Mouse (Mus musculus) forebrain, embryonic 16.5 days (tissue): ENCODE results near the gene Psmb3. TPM values are rescaled to one million over a fixed set of nuclear protein-coding genes. Genes with fewer than 3 reads are reported as not detected.

ENCODE experiments used
- ATAC-seq: fragments of 200-750 bp; cut with Nextera tagmentation; 2 replicates; pipeline ENCODE4 v1.8.0; 2017; ENCODE audit warnings: mild to moderate bottlenecking, moderate library complexity
- H3K27ac ChIP-seq: fragments of 300-500 bp; sonication (generic); 2 replicates; pipeline ENCODE4 v1.5.1; 2014; ENCODE audit warnings: low read length, control low read depth
- H3K27me3 ChIP-seq: fragments of 300-500 bp; sonication (generic); replicated peaks from 2 replicates; pipeline ENCODE4 v1.6.1; 2014; ENCODE audit warnings: low read length; ENCODE audit not compliant: control insufficient read depth, insufficient read depth
- H3K36me3 ChIP-seq: fragments of 300-500 bp; sonication (generic); 2 replicates; pipeline ENCODE4 v1.6.1; 2014; ENCODE audit not compliant: control insufficient read depth, insufficient read depth
- H3K4me1 ChIP-seq: fragments of 300-500 bp; sonication (generic); replicated peaks from 2 replicates; pipeline ENCODE4 v1.6.1; 2014; ENCODE audit warnings: low read length; ENCODE audit not compliant: control insufficient read depth, insufficient read depth
- H3K4me2 ChIP-seq: fragments of 300-500 bp; sonication (generic); 2 replicates; pipeline ENCODE4 v1.6.1; 2014; ENCODE audit warnings: mild to moderate bottlenecking, low read length, control low read depth
- H3K4me3 ChIP-seq: fragments of 300-500 bp; sonication (generic); replicated peaks from 2 replicates; pipeline ENCODE4 v1.5.1; 2014; ENCODE audit warnings: mild to moderate bottlenecking, low read length, control low read depth
- H3K9ac ChIP-seq: fragments of 300-500 bp; sonication (generic); replicated peaks from 2 replicates; pipeline ENCODE4 v1.6.1; 2014; ENCODE audit warnings: low read depth, low read length, control low read depth
- H3K9me3 ChIP-seq: fragments of 300-500 bp; sonication (generic); 2 replicates; pipeline ENCODE4 v1.6.1; 2016; ENCODE audit warnings: low read length; ENCODE audit not compliant: control insufficient read depth
- WGBS: fragments of 180-500 bp; shearing (Covaris S2); extraction: QIAGEN DNeasy Blood & Tissue Kit; methylation state at CpG from one replicate; pipeline ENCODE4 v1.1.7; 2014; 5-methylcytosine and 5-hydroxymethylcytosine counted together
- polyA plus RNA-seq: library from polyadenylated mRNA; unstranded; fragments of >200 nt; fragmentation: Nextera tagmentation; extraction: Ambion mirVana; gene quantifications from 2 replicates; pipeline ENCODE4 v1.2.1, GENCODE M21; 2015

The Psmb3 gene
- polyA plus RNA-seq, 1 experiment from 2014 or later: 431 TPM

- WGBS: 94% methylated on average over 15 of the region's 15 CpGs
- H3K36me3 ChIP-seq: peaks cover 19% of the 10 kb centered on the region
- ATAC-seq: no peak
Measured at GRCm38 (mm10) chr11:97712286-97712685, 9.1 kb downstream of the Psmb3 start.

DNA sequence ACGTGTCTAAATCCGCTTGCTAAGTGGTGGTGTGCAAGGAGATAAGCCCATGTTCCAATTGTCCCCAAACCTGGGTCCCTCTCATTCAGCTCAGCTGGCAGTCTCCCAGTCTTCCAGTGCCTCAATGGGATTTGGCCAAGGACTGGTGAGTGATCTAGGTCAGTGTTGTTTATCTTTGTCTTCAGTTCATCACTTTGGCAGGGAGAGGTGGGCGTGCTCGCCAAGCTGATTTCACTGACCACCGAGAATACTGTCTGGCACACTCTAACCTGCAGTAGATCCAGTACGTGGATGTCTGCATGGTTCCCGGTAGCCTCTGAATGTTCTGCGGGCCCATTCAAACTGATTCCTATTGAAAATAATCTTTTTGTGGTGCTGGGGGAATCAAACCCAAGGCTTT is 10.7 kb downstream of the Psmb3 start:
- Histone ChIP-seq H3K27ac (no peak overlapping the region), H3K9ac (no peak overlapping the region), H3K9me3 (no peaks in the 10 kb centered on the region), H3K4me1 (no peaks in the 10 kb centered on the region), H3K27me3 (no peaks in the 10 kb centered on the region), H3K4me2 (no peak overlapping the region), H3K36me3 (peaks cover 13% of the 10 kb centered on the region), H3K4me3 (no peak overlapping the region)
- WGBS: 86% methylated on average over 8 of the region's 8 CpGs
- no peak for ATAC-seq

More at GRCm38 (mm10) chr11:97712286-97712685, 9.1 kb downstream of the Psmb3 start:
- Histone ChIP-seq H3K4me1 (no peaks in the 10 kb centered on the region), H3K9ac (no peak overlapping the region), H3K27ac (no peak overlapping the region), H3K4me2 (no peak overlapping the region), H3K9me3 (no peaks in the 10 kb centered on the region), H3K27me3 (no peaks in the 10 kb centered on the region), H3K4me3 (no peak overlapping the region)

- Histone ChIP-seq H3K4me1 (no peaks in the 10 kb centered on the region), H3K4me2 (no peak overlapping the region), H3K27ac (no peak overlapping the region), H3K4me3 (no peak overlapping the region), H3K9ac (no peak overlapping the region), H3K36me3 (peaks cover 14% of the 10 kb centered on the region), H3K9me3 (no peaks in the 10 kb centered on the region), H3K27me3 (no peaks in the 10 kb centered on the region)
- WGBS: 96% methylated on average over 3 of the region's 3 CpGs
- no peak for ATAC-seq
Measured at GRCm38 (mm10) chr11:97714356-97714755, 11.2 kb downstream of the Psmb3 start.

- Histone ChIP-seq H3K27me3 (no peaks in the 10 kb centered on the region), H3K4me3 (no peak overlapping the region), H3K4me1 (no peaks in the 10 kb centered on the region), H3K9ac (no peak overlapping the region), H3K9me3 (no peaks in the 10 kb centered on the region), H3K4me2 (no peak overlapping the region), H3K27ac (no peak overlapping the region; the same call in 1 of the 2 replicates), H3K36me3 (peaks cover 19% of the 10 kb centered on the region)
- no peak for ATAC-seq
- WGBS: 87% methylated on average over 14 of the region's 14 CpGs
Measured at GRCm38 (mm10) chr11:97714784-97715760, 11.9 kb downstream of the Psmb3 start.

GRCm38 (mm10) chr11:97716021-97716420 is 12.8 kb downstream of the Psmb3 start:
- Histone ChIP-seq H3K9ac (no peak overlapping the region), H3K9me3 (no peaks in the 10 kb centered on the region), H3K4me2 (no peak overlapping the region), H3K4me3 (no peak overlapping the region), H3K36me3 (peaks cover 20% of the 10 kb centered on the region), H3K4me1 (no peaks in the 10 kb centered on the region), H3K27ac (no peak overlapping the region), H3K27me3 (no peaks in the 10 kb centered on the region)
- ATAC-seq: no peak
- 91% methylated on average over 8 of the region's 8 CpGs for WGBS

GRCm38 (mm10) chr11:97717369-97718280 is 14.4 kb downstream of the Psmb3 start:
- no peak for ATAC-seq
- WGBS: 88% methylated on average over 26 of the region's 26 CpGs
- Histone ChIP-seq H3K9me3 (no peaks in the 10 kb centered on the region), H3K4me3 (no peak overlapping the region), H3K36me3 (peaks cover 34% of the 10 kb centered on the region), H3K4me1 (no peaks in the 10 kb centered on the region), H3K4me2 (no peak overlapping the region), H3K27me3 (no peaks in the 10 kb centered on the region), H3K27ac (no peak overlapping the region), H3K9ac (no peak overlapping the region)

DNA sequence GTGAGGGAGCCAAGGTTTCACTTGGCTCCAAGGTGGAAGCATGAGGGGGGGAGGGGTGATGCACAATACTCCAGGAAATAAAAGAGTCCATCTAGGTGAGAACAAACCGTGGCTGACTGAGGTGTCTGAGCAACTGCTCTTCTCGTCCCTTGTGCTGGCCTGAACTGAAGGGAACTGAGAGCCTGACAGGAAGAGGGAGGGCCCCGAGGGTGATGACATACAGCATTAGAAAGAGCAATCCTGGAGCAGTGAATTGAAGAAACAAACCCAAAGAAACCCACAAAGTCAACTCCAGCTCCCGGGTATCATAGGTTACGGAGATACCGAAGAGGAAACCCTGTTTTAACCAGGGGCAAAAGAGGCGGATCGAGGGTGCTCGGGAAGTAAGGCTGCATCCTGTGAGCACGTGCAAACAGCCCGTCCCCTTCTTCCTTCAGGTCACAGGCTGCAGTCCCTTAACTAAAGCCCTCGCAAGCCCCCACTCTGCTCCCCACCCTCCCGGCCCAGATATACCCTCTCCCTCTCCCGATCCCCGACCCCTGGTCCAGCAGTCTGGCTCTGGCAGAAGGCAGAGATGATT is 15.2 kb downstream of the Psmb3 start:
- Histone ChIP-seq H3K4me2 (no peak overlapping the region), H3K4me3 (no peak overlapping the region), H3K4me1 (no peaks in the 10 kb centered on the region), H3K9ac (no peak overlapping the region), H3K27ac (no peak overlapping the region), H3K36me3 (peaks cover 32% of the 10 kb centered on the region), H3K27me3 (no peaks in the 10 kb centered on the region), H3K9me3 (no peaks in the 10 kb centered on the region)
- WGBS: 89% methylated on average over 15 of the region's 15 CpGs
- ATAC-seq: no peak

- Histone ChIP-seq H3K9me3 (no peaks in the 10 kb centered on the region), H3K9ac (no peak overlapping the region), H3K27me3 (no peaks in the 10 kb centered on the region), H3K27ac (no peak overlapping the region), H3K4me3 (no peak overlapping the region), H3K4me1 (no peaks in the 10 kb centered on the region), H3K36me3 (peaks cover 32% of the 10 kb centered on the region), H3K4me2 (no peak overlapping the region)
- 83% methylated on average over 4 of the region's 4 CpGs for WGBS
- ATAC-seq: no peak
Measured at GRCm38 (mm10) chr11:97719041-97719440, 15.8 kb downstream of the Psmb3 start.

DNA sequence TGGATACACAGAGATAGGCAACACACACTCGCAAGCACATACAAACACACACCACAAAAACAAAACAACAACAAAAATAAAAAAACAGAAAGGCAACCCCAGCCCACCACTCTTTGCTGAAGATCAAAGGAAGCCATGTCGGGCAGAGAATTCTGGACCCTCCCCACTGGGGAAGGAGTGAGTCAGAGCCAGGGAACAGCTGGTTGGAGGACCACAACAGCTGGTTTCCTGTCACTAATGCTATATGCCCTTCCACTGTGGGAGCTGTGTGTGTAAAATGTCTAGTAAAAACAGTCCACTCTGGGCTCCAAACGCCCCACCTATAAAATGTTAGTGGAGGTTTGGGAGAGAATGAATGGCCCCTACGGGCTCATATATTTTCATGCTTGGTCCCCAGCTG is 18.1 kb downstream of the Psmb3 start:
- no peak overlapping the region for H3K9ac ChIP-seq
- H3K36me3 ChIP-seq: peaks cover 43% of the 10 kb centered on the region
- no peak overlapping the region for H3K4me3 ChIP-seq
- no peak for ATAC-seq
- no peaks in the 10 kb centered on the region for H3K9me3 ChIP-seq
- no peak overlapping the region for H3K4me2 ChIP-seq
- H3K4me1 ChIP-seq: no peaks in the 10 kb centered on the region
- no peak overlapping the region for H3K27ac ChIP-seq
- H3K27me3 ChIP-seq: no peaks in the 10 kb centered on the region
- 91% methylated on average over 4 of the region's 4 CpGs for WGBS
